Mouse (Mus musculus): ENCODE measurements around the gene Olfr1180. TPM values are rescaled to one million over a fixed set of nuclear protein-coding genes. Genes with fewer than 3 reads are reported as not detected.
"Not testable (repeated sequence)": the region's sequence is repeated elsewhere in the genome, so short reads cannot be mapped to it uniquely, and the experiment has no call there.

Gene Olfr1180
- polyA plus RNA-seq (2012; rRNA removed) = not detected in 2 replicates

- DNase-seq (ENCODE audit: low read depth, low spot score) = no peak
- 66% methylated on average over 2 of the region's 2 CpGs for WGBS
Measured at GRCm38 (mm10) chr2:88419051-88419450, at the start of gene Olfr1180. Gene Olfr1180, minus strand, starts transcription at chr2:88419151.

GRCm38 (mm10) chr2:88454567-88454966 is 35.6 kb upstream of the Olfr1180 start, which contains the start of gene Olfr1183:
Gene Olfr1183, plus strand, starts transcription at chr2:88454867.
- not testable (repeated sequence) for DNase-seq (ENCODE audit: low read depth, low spot score)
- 95% methylated on average over 1 of the region's 1 CpGs for WGBS

- DNase-seq (ENCODE audit: low read depth, low spot score) = no peak
- WGBS = 85% methylated on average over 1 of the region's 1 CpGs
Measured at GRCm38 (mm10) chr2:88449031-88449430, 30.1 kb upstream of the Olfr1180 start, which contains the start of gene Gm13757. Gene Gm13757, minus strand, starts transcription at chr2:88449131.

GRCm38 (mm10) chr2:88426071-88426470 is 7.1 kb upstream of the Olfr1180 start, which contains the start of gene Olfr1181:
Gene Olfr1181, minus strand, starts transcription at chr2:88426171.
- DNase-seq (ENCODE audit: low read depth, low spot score) = no peak
- WGBS = 71% methylated on average over 1 of the region's 1 CpGs

GRCm38 (mm10) chr2:88406353-88406752 is 12.6 kb downstream of the Olfr1180 start, which contains the start of gene Olfr1179:
Gene Olfr1179, minus strand, starts transcription at chr2:88406453.
- 63% methylated on average over 3 of the region's 3 CpGs for WGBS
- no peak for DNase-seq (ENCODE audit: low read depth, low spot score)

- WGBS = 80% methylated on average over 1 of the region's 1 CpGs
- no peak for DNase-seq (ENCODE audit: low read depth, low spot score)
Measured at GRCm38 (mm10) chr2:88386762-88387161, 32.2 kb downstream of the Olfr1180 start, which contains the start of gene Olfr1178. Gene Olfr1178, plus strand, starts transcription at chr2:88387062.

Other genes with a start within 250 kb of the Olfr1180 start
- not detected in 2 replicates for gene Olfr1168, start 237.3 kb downstream of the Olfr1180 start, polyA plus RNA-seq (2012; rRNA removed)
- not detected in 2 replicates for gene Olfr1170, start 190.8 kb downstream of the Olfr1180 start, polyA plus RNA-seq (2012; rRNA removed)
- gene Olfr1173, start 139.3 kb downstream of the Olfr1180 start, polyA plus RNA-seq (2012; rRNA removed) = not detected in 2 replicates
- gene Olfr1174-ps, start 104.0 kb downstream of the Olfr1180 start, polyA plus RNA-seq (2012; rRNA removed) = not detected in 2 replicates
- gene Olfr1175-ps, start 91.9 kb downstream of the Olfr1180 start, polyA plus RNA-seq (2012; rRNA removed) = not detected in 2 replicates
- not detected in 2 replicates for gene Olfr1176, start 82.4 kb downstream of the Olfr1180 start, polyA plus RNA-seq (2012; rRNA removed)
- gene Olfr1177-ps, start 72.7 kb downstream of the Olfr1180 start, polyA plus RNA-seq (2012; rRNA removed) = not detected in 2 replicates
- gene Olfr1178, start 32.1 kb downstream of the Olfr1180 start, polyA plus RNA-seq (2012; rRNA removed) = not detected in 2 replicates
- not detected in 2 replicates for gene Olfr1179, start 12.7 kb downstream of the Olfr1180 start, polyA plus RNA-seq (2012; rRNA removed)
- gene Olfr1181, start 7.0 kb upstream of the Olfr1180 start, polyA plus RNA-seq (2012; rRNA removed) = not detected in 2 replicates
- gene Gm13757, start 30.0 kb upstream of the Olfr1180 start, polyA plus RNA-seq (2012; rRNA removed) = not detected in 2 replicates
- gene Olfr1183, start 35.7 kb upstream of the Olfr1180 start, polyA plus RNA-seq (2012; rRNA removed) = not detected in 2 replicates
- gene Olfr1184, start 64.4 kb upstream of the Olfr1180 start, polyA plus RNA-seq (2012; rRNA removed) = not detected in 2 replicates
- not detected in 2 replicates for gene Olfr1185-ps1, start 74.2 kb upstream of the Olfr1180 start, polyA plus RNA-seq (2012; rRNA removed)
- gene Olfr1186, start 99.4 kb upstream of the Olfr1180 start, polyA plus RNA-seq (2012; rRNA removed) = not detected in 2 replicates
- gene Olfr1188, start 137.8 kb upstream of the Olfr1180 start, polyA plus RNA-seq (2012; rRNA removed) = not detected in 2 replicates
- not detected in 2 replicates for gene Olfr1189, start 167.3 kb upstream of the Olfr1180 start, polyA plus RNA-seq (2012; rRNA removed)
- gene Olfr1191-ps1, start 221.4 kb upstream of the Olfr1180 start, polyA plus RNA-seq (2012; rRNA removed) = not detected in 2 replicates
- not detected in 2 replicates for gene Olfr1192-ps1, start 229.4 kb upstream of the Olfr1180 start, polyA plus RNA-seq (2012; rRNA removed)

Measured in large intestine, adult 2 months (tissue).